In the genomic region with DNA sequence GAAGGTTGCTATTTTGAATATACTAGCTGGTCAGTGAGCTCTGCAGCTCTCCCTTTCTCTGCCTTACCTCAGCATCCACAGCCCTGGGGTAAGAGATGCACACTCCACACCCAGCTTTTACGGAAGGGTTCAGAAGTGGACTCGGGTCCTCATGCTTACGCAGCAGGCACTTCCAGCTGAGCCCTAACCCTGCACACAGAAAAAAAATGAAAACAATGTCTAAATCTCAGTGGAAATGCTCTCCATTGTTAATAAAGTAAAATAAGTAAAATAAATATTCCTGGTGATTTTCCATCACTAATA, we compare ENCODE assay signal across 15 mouse cellular contexts.
DNase-seq lines count a peak whose midpoint lies in the region; ATAC-seq lines count a peak whose summit lies in the region.
"Had no signal": no experiment of that assay in that cellular context is flagged by ENCODE, and none has a peak within 500 bp of the region (broad histone marks: within the 10 kb centered on the region; RNA-seq: fewer than 3 reads in every experiment).

No protein-coding gene starts in this region.

- no peak overlapping the region for H3K4me2 ChIP-seq in forebrain, embryonic 13.5 days
- H3K4me2 ChIP-seq in hindbrain, embryonic 12.5 days (replicated peaks): no peak overlapping the region
- H3K4me2 ChIP-seq in midbrain, embryonic 11.5 days: no peak overlapping the region
- H3K4me2 ChIP-seq in neural tube, embryonic 13.5 days: peak overlapping the region; percentile 38
- H3K4me2 ChIP-seq: embryonic facial prominence, embryonic 13.5 days; intestine, embryonic 15.5 days had no signal

- no peaks in the 10 kb centered on the region for H3K27me3 ChIP-seq in forebrain, embryonic 13.5 days
- H3K27me3 ChIP-seq in hindbrain, embryonic 12.5 days: no peaks in the 10 kb centered on the region
- H3K27me3 ChIP-seq in midbrain, embryonic 11.5 days (ENCODE audit: control insufficient read depth, insufficient read depth, low read length): no peaks in the 10 kb centered on the region
- no peaks in the 10 kb centered on the region for H3K27me3 ChIP-seq in neural tube, embryonic 13.5 days
- H3K27me3 ChIP-seq: embryonic facial prominence, embryonic 13.5 days; intestine, embryonic 15.5 days had no signal

- no peaks in the 10 kb centered on the region for H3K36me3 ChIP-seq in forebrain, embryonic 13.5 days (ENCODE audit: poor library complexity, severe bottlenecking)
- H3K36me3 ChIP-seq in hindbrain, embryonic 12.5 days: no peaks in the 10 kb centered on the region
- H3K36me3 ChIP-seq in midbrain, embryonic 11.5 days (ENCODE audit: control insufficient read depth, insufficient read depth, low read length): no peaks in the 10 kb centered on the region
- H3K36me3 ChIP-seq in neural tube, embryonic 13.5 days: no peaks in the 10 kb centered on the region
- H3K36me3 ChIP-seq: embryonic facial prominence, embryonic 13.5 days; intestine, embryonic 15.5 days had no signal

- no peak for DNase-seq in midbrain, embryonic 11.5 days (ENCODE audit: low spot score, missing footprints)
- no peak for DNase-seq in kidney, adult 9 months
- DNase-seq in thymus, postnatal 10 days (ENCODE audit: low spot score in 2 of 2): no peak
- DNase-seq in urinary bladder, postnatal 10 days (ENCODE audit: low spot score): no peak
- DNase-seq: adrenal gland, adult 8-10 months; gastrocnemius, postnatal 14 days; heart, adult 18-20 months; heart, postnatal 36 days; liver had no signal

- 54% methylated on average over 3 of the region's 3 CpGs for WGBS in forebrain, embryonic 13.5 days
- 69% methylated on average over 3 of the region's 3 CpGs for WGBS in hindbrain, embryonic 12.5 days
- 78% methylated on average over 3 of the region's 3 CpGs for WGBS in midbrain, embryonic 11.5 days
- WGBS in neural tube, embryonic 13.5 days: 61% methylated on average over 3 of the region's 3 CpGs

- H3K27ac ChIP-seq in forebrain, embryonic 13.5 days: peak overlapping the region; percentile 85
- H3K27ac ChIP-seq in hindbrain, embryonic 12.5 days: peak overlapping the region; percentile 71
- H3K27ac ChIP-seq in midbrain, embryonic 11.5 days (ENCODE audit: low read depth, low read length): peak overlapping the region; percentile 28; the same call in 1 of the 2 replicates
- peak overlapping the region; percentile 91 for H3K27ac ChIP-seq in neural tube, embryonic 13.5 days (replicated peaks)
- H3K27ac ChIP-seq: embryonic facial prominence, embryonic 13.5 days; intestine, embryonic 15.5 days had no signal

- no peaks in the 10 kb centered on the region for H3K9me3 ChIP-seq in forebrain, embryonic 13.5 days (replicated peaks)
- no peaks in the 10 kb centered on the region for H3K9me3 ChIP-seq in hindbrain, embryonic 12.5 days (replicated peaks)
- no peaks in the 10 kb centered on the region for H3K9me3 ChIP-seq in midbrain, embryonic 11.5 days (ENCODE audit: control insufficient read depth, low read length)
- H3K9me3 ChIP-seq in neural tube, embryonic 13.5 days: no peaks in the 10 kb centered on the region
- H3K9me3 ChIP-seq: embryonic facial prominence, embryonic 13.5 days; intestine, embryonic 15.5 days had no signal

- no peak; the same call in 1 of the 2 replicates for ATAC-seq in forebrain, embryonic 13.5 days
- peak; percentile 27; the same call in 1 of the 2 replicates for ATAC-seq in hindbrain, embryonic 12.5 days (ENCODE audit: low FRiP score)
- ATAC-seq in midbrain, embryonic 11.5 days (ENCODE audit: low FRiP score): peak; percentile 49; the same call in 1 of the 2 replicates
- peak; percentile 57; the same call in 1 of the 2 replicates for ATAC-seq in neural tube, embryonic 13.5 days (ENCODE audit: low read depth)
- ATAC-seq: intestine, embryonic 15.5 days; lung, postnatal 0 days had no signal

- H3K4me1 ChIP-seq in forebrain, embryonic 13.5 days: peaks cover 15% of the 10 kb centered on the region
- H3K4me1 ChIP-seq in hindbrain, embryonic 12.5 days: peaks cover 6% of the 10 kb centered on the region; the same call in 1 of the 2 replicates
- no peaks in the 10 kb centered on the region for H3K4me1 ChIP-seq in midbrain, embryonic 11.5 days (ENCODE audit: control insufficient read depth, insufficient read depth, low read length)
- peaks cover 20% of the 10 kb centered on the region for H3K4me1 ChIP-seq in neural tube, embryonic 13.5 days (replicated peaks)
- H3K4me1 ChIP-seq: embryonic facial prominence, embryonic 13.5 days; intestine, embryonic 15.5 days had no signal

- H3K9ac ChIP-seq in forebrain, embryonic 13.5 days: no peak overlapping the region
- H3K9ac ChIP-seq in hindbrain, embryonic 12.5 days: no peak overlapping the region
- no peak overlapping the region for H3K9ac ChIP-seq in midbrain, embryonic 11.5 days (ENCODE audit: low read length)
- peak overlapping the region; percentile 38 for H3K9ac ChIP-seq in neural tube, embryonic 13.5 days
- H3K9ac ChIP-seq: embryonic facial prominence, embryonic 13.5 days; intestine, embryonic 15.5 days had no signal

- H3K4me3 ChIP-seq in forebrain, embryonic 13.5 days: no peak overlapping the region
- no peak overlapping the region for H3K4me3 ChIP-seq in hindbrain, embryonic 12.5 days
- H3K4me3 ChIP-seq in midbrain, embryonic 11.5 days (ENCODE audit: low read depth, low read length): no peak overlapping the region
- no peak overlapping the region for H3K4me3 ChIP-seq in neural tube, embryonic 13.5 days
- H3K4me3 ChIP-seq: embryonic facial prominence, embryonic 13.5 days; intestine, embryonic 15.5 days had no signal

Comparison
In these comparisons a context has a peak if more than half of its experiments do, and no peak if none do; other contexts are left out.
1. H3K27ac ChIP-seq: peak in every context shown above with its lines; median percentile 91 in neural tube, embryonic 13.5 days; 85 in forebrain, embryonic 13.5 days; 71 in hindbrain, embryonic 12.5 days; 28 in midbrain, embryonic 11.5 days.